8 mouse cellular contexts compared by ENCODE assay signal in the genomic region with DNA sequence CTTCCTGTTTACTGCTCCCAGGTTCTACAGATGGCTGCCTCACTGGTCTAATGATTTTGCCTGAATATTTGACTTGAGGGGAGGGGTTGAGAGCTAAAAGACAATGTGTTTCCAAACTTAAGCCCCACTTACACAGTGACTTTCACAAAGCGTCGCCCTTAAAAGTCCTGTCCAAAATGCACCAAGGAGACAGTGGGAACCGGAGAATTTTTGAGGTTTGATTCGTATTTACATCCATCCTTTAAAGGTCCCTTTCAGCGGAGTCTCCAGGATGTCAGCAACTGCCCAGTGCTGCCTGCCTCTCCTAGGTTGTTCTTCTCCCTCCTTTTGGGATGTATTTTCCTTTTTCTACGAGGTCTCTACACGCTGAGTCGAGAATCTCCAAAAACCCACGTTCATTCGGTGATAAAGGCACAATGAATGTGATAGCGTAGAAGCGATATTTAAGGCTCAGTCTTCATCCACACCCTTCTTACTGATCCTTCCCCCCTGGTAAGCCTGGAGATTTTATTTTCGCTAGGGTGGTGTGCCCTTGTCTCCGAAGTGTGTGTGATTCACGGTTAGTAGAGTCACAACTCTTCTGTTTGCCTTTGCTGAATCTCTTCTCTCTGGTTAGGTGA. TPM values are rescaled to one million over a fixed set of nuclear protein-coding genes. Genes with fewer than 3 reads are reported as not detected.
DNase-seq lines count a peak whose midpoint lies in the region; ATAC-seq lines count a peak whose summit lies in the region.

No protein-coding gene starts in this region.

- H3K27me3 ChIP-seq in lung, embryonic 16.5 days (ENCODE audit: control insufficient read depth, insufficient read depth, low read depth, low read length), result peaks cover 36% of the 10 kb centered on the region
- peaks cover 43% of the 10 kb centered on the region for H3K27me3 ChIP-seq in embryonic facial prominence, embryonic 14.5 days (replicated peaks; ENCODE audit: control insufficient read depth, insufficient read depth, low read length)
- H3K27me3 ChIP-seq in hindbrain, embryonic 14.5 days (ENCODE audit: control insufficient read depth, insufficient read depth, low read length), result peaks cover 66% of the 10 kb centered on the region
- peaks cover 83% of the 10 kb centered on the region for H3K27me3 ChIP-seq in neural tube, embryonic 12.5 days (replicated peaks)

- H3K4me3 ChIP-seq in lung, embryonic 16.5 days (ENCODE audit: low read length), result peak overlapping the region; percentile 67
- H3K4me3 ChIP-seq in embryonic facial prominence, embryonic 14.5 days (ENCODE audit: low read depth, low read length), result peak overlapping the region; percentile 71
- peak overlapping the region; percentile 38 for H3K4me3 ChIP-seq in hindbrain, embryonic 14.5 days (replicated peaks; ENCODE audit: low read length)
- H3K4me3 ChIP-seq in neural tube, embryonic 12.5 days, result peak overlapping the region; percentile 52

- peaks cover 34% of the 10 kb centered on the region for H3K4me1 ChIP-seq in lung, embryonic 16.5 days (replicated peaks; ENCODE audit: control insufficient read depth, insufficient read depth, low read length)
- peaks cover 24% of the 10 kb centered on the region for H3K4me1 ChIP-seq in embryonic facial prominence, embryonic 14.5 days (ENCODE audit: control insufficient read depth, insufficient read depth, low read length)
- H3K4me1 ChIP-seq in hindbrain, embryonic 14.5 days (replicated peaks; ENCODE audit: control insufficient read depth, insufficient read depth, low read length), result peaks cover 18% of the 10 kb centered on the region; the same call in 1 of the 2 replicates
- H3K4me1 ChIP-seq in neural tube, embryonic 12.5 days, result peaks cover 47% of the 10 kb centered on the region

- no peak overlapping the region; the same call in 1 of the 2 replicates for H3K9ac ChIP-seq in lung, embryonic 16.5 days (ENCODE audit: low read length)
- H3K9ac ChIP-seq in embryonic facial prominence, embryonic 14.5 days (ENCODE audit: low read depth, low read length), result 0 out of 2 replicates have a peak overlapping the region, but pooled peaks have one; percentile 22
- H3K9ac ChIP-seq in hindbrain, embryonic 14.5 days, result no peak overlapping the region
- H3K9ac ChIP-seq in neural tube, embryonic 12.5 days, result no peak overlapping the region

- no peaks in the 10 kb centered on the region for H3K36me3 ChIP-seq in lung, embryonic 16.5 days (ENCODE audit: control insufficient read depth, insufficient read depth, low read length)
- H3K36me3 ChIP-seq in embryonic facial prominence, embryonic 14.5 days (ENCODE audit: control insufficient read depth, insufficient read depth, low read length), result no peaks in the 10 kb centered on the region
- no peaks in the 10 kb centered on the region for H3K36me3 ChIP-seq in hindbrain, embryonic 14.5 days (replicated peaks; ENCODE audit: control insufficient read depth, insufficient read depth)
- H3K36me3 ChIP-seq in neural tube, embryonic 12.5 days, result no peaks in the 10 kb centered on the region

- H3K9me3 ChIP-seq in lung, embryonic 16.5 days (ENCODE audit: control insufficient read depth, low read length), result no peaks in the 10 kb centered on the region
- no peaks in the 10 kb centered on the region for H3K9me3 ChIP-seq in embryonic facial prominence, embryonic 14.5 days (ENCODE audit: control insufficient read depth, low read length)
- H3K9me3 ChIP-seq in hindbrain, embryonic 14.5 days (ENCODE audit: control insufficient read depth, low read length), result no peaks in the 10 kb centered on the region
- no peaks in the 10 kb centered on the region for H3K9me3 ChIP-seq in neural tube, embryonic 12.5 days

- DNase-seq in lung, postnatal 14 days, result no peak
- DNase-seq in embryonic facial prominence, embryonic 14.5 days (ENCODE audit: low spot score), result no peak
- peak; percentile 30 for DNase-seq in hindbrain, embryonic 14.5 days (ENCODE audit: low spot score)
- DNase-seq in left cerebral cortex, adult 18-20 months (ENCODE audit: low spot score in 2 of 2), result no peak
- DNase-seq in adrenal gland, postnatal 4 days (ENCODE audit: low spot score in 2 of 2), result no peak
- no peak for DNase-seq in kidney, postnatal 14 days

- H3K27ac ChIP-seq in lung, embryonic 16.5 days (ENCODE audit: low read length), result no peak overlapping the region
- no peak overlapping the region for H3K27ac ChIP-seq in embryonic facial prominence, embryonic 14.5 days (replicated peaks; ENCODE audit: low read depth, low read length)
- no peak overlapping the region for H3K27ac ChIP-seq in hindbrain, embryonic 14.5 days
- no peak overlapping the region for H3K27ac ChIP-seq in neural tube, embryonic 12.5 days

- no peak for ATAC-seq in lung, embryonic 16.5 days (ENCODE audit: low read depth)
- no peak for ATAC-seq in embryonic facial prominence, embryonic 14.5 days (ENCODE audit: low read depth)
- no peak for ATAC-seq in hindbrain, embryonic 14.5 days (ENCODE audit: low FRiP score)
- no peak for ATAC-seq in neural tube, embryonic 12.5 days (ENCODE audit: low FRiP score, low read depth)

- H3K4me2 ChIP-seq in lung, embryonic 16.5 days (ENCODE audit: low read depth, low read length), result peak overlapping the region; percentile 98
- H3K4me2 ChIP-seq in embryonic facial prominence, embryonic 14.5 days (ENCODE audit: low read depth, low read length), result peak overlapping the region; percentile 86
- H3K4me2 ChIP-seq in hindbrain, embryonic 14.5 days (replicated peaks), result peak overlapping the region; percentile 54
- H3K4me2 ChIP-seq in neural tube, embryonic 12.5 days (replicated peaks), result peak overlapping the region; percentile 93

- 8% methylated on average over 15 of the region's 15 CpGs for WGBS in lung, embryonic 16.5 days
- 2% methylated on average over 15 of the region's 15 CpGs for WGBS in embryonic facial prominence, embryonic 14.5 days
- WGBS in hindbrain, embryonic 14.5 days, result 1% methylated on average over 15 of the region's 15 CpGs
- WGBS in neural tube, embryonic 12.5 days, result under 1% methylated on average over 15 of the region's 15 CpGs

RNA-seq across cellular contexts. Expression of a gene that starts 1.1 kb away (rescaled TPM):
- polyA plus RNA-seq in lung, embryonic 16.5 days (2015; fragmentation: Nextera tagmentation; extraction: Ambion mirVana), result 16.9 and 18.1 TPM in 2 replicates
- polyA plus RNA-seq in embryonic facial prominence, embryonic 14.5 days (2014; fragmentation: Nextera tagmentation; extraction: Ambion mirVana), result 25.9 and 32.2 TPM in 2 replicates
- 9.8 and 10.3 TPM in 2 replicates for polyA plus RNA-seq in hindbrain, embryonic 14.5 days (2014; fragmentation: Nextera tagmentation; extraction: Ambion mirVana)
- 15.2 and 16.3 TPM in 2 replicates for polyA plus RNA-seq in neural tube, embryonic 12.5 days (2016; fragmentation: Nextera tagmentation; extraction: Ambion mirVana)
- total RNA-seq in left cerebral cortex, adult 18-20 months (2021), result 1 to 10 TPM; 5.5 to 5.7 TPM
- total RNA-seq in adrenal gland, postnatal 4 days (2021), result 10 to 100 TPM; 10.8 to 12.9 TPM
